Mouse (Mus musculus) bone marrow, adult 2 months (tissue): ENCODE measurements around the gene Pcgf2. TPM values are rescaled to one million over a fixed set of nuclear protein-coding genes. Genes with fewer than 3 reads are reported as not detected.

Experiments
- H3K27ac ChIP-seq: fragments of 200-500 bp; 2 replicates; pipeline ENCODE4 v1.5.1; 2012; ENCODE audit warnings: low read depth, mild to moderate bottlenecking, control low read depth, inconsistent platforms, low read length; ENCODE audit not compliant: control insufficient read depth, poor library complexity, insufficient read depth
- H3K4me1 ChIP-seq: fragments of 200-500 bp; 2 replicates; pipeline ENCODE4 v1.6.1; 2011; ENCODE audit warnings: low read length; ENCODE audit not compliant: control insufficient read depth, insufficient read depth
- H3K4me3 ChIP-seq: fragments of 200-500 bp; replicated peaks from 2 replicates; pipeline ENCODE3; 2011; ENCODE audit warnings: mild to moderate bottlenecking, low read depth, low read length, control low read depth; ENCODE audit not compliant: control insufficient read depth
- CTCF ChIP-seq: fragments of 200-500 bp; IDR thresholded peaks from 2 replicates; pipeline ENCODE4 v1.5.1; 2011; ENCODE audit warnings: low read length, control low read depth; ENCODE audit not compliant: control insufficient read depth, insufficient read depth
- POLR2A ChIP-seq: fragments of 200-500 bp; IDR thresholded peaks from 2 replicates; pipeline ENCODE4 v1.6.1; 2011; ENCODE audit warnings: low read depth, mild to moderate bottlenecking, control low read depth, low read length, borderline replicate concordance; ENCODE audit not compliant: control insufficient read depth
- WGBS: fragments of 180-500 bp; shearing (Covaris S2); methylation state at CpG from one replicate; pipeline ENCODE4 v1.1.7; 2018; 5-methylcytosine and 5-hydroxymethylcytosine counted together
- polyA plus RNA-seq: library from polyadenylated mRNA; stranded (reverse); fragments of >200 nt; gene quantifications from 2 replicates; pipeline ENCODE4 v1.2.4, GENCODE M21; 2011; ENCODE audit warnings: low replicate concordance; ENCODE audit not compliant: missing spikeins, insufficient read depth, insufficient read length

The Pcgf2 gene
- polyA plus RNA-seq, 1 experiment = 10.7 TPM

GRCm38 (mm10) chr11:97644834-97645233 lies 55.5 kb downstream of the Pcgf2 start:
- no peak overlapping the region for H3K4me3 ChIP-seq
- peak; percentile 75 for TF ChIP-seq CTCF
- no peak for TF ChIP-seq POLR2A
- WGBS = 7% methylated on average over 6 of the region's 6 CpGs
- H3K27ac ChIP-seq = no peak overlapping the region
- no peaks in the 10 kb centered on the region; the same call in 1 of the 2 replicates for H3K4me1 ChIP-seq

GRCm38 (mm10) chr11:97643380-97644055 lies 56.8 kb downstream of the Pcgf2 start:
- no peak for TF ChIP-seq CTCF
- TF ChIP-seq POLR2A = no peak
- 82% methylated on average over 8 of the region's 8 CpGs for WGBS

DNA sequence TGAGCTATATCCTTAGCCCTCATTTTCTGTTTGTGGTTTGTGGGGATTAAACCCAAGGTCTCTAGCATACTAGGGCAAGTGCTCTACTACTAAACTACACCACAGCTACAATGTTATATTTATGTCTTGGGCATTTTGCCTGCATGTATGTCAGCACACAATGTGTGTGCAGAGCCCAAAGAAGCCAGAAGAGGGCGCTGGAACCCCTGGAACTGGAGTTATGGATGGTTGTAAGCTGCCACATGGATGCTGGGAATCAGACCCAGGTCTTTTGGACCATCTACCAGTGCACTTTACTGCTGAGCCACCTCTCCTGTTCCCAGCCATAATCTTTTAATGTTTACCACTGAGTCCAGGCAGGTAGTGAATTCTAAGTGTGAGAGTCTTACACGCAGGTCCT lies 57.6 kb downstream of the Pcgf2 start:
- WGBS = 45% methylated on average over 2 of the region's 2 CpGs
- TF ChIP-seq POLR2A = no peak
- no peak for TF ChIP-seq CTCF

More at GRCm38 (mm10) chr11:97643380-97644055, 56.8 kb downstream of the Pcgf2 start:
- no peak overlapping the region for H3K4me3 ChIP-seq
- no peak overlapping the region for H3K27ac ChIP-seq
- no peaks in the 10 kb centered on the region; the same call in 1 of the 2 replicates for H3K4me1 ChIP-seq

DNA sequence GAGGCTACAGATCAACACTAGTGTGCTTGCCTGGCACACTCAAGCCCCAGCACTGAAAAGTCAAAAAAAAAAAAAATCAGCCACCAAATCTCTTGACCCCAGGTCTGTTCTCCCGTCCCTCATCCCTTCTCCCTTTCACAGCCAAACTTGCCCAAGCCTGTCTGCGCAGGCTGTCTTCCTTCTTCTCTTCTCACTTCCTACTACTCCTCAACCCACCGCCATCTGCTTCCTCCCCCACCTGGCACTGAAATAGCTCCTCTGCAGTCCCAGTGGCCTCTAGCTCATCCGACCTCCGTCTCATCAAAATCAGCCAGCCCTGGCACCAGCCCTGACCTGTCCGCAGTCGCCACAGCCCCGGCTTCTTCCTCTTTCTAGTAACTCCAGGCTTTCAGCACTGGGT lies 58.6 kb downstream of the Pcgf2 start:
- no peak overlapping the region for H3K27ac ChIP-seq
- no peaks in the 10 kb centered on the region; the same call in 1 of the 2 replicates for H3K4me1 ChIP-seq
- 3% methylated on average over 8 of the region's 8 CpGs for WGBS
- TF ChIP-seq POLR2A (no peak), CTCF (no peak)
- no peak overlapping the region for H3K4me3 ChIP-seq

More for the DNA sequence above, 57.6 kb downstream of the Pcgf2 start:
- Histone ChIP-seq H3K27ac (no peak overlapping the region), H3K4me1 (no peaks in the 10 kb centered on the region; the same call in 1 of the 2 replicates), H3K4me3 (no peak overlapping the region)

Other genes starting within 250 kb of the Pcgf2 start
- gene 4933428G20Rik, start 200.2 kb downstream of the Pcgf2 start, polyA plus RNA-seq = not detected in 2 replicates
- 0.23 and 0.57 TPM in 2 replicates for gene Srcin1, start 124.3 kb downstream of the Pcgf2 start, polyA plus RNA-seq
- gene Epop, start 70.8 kb downstream of the Pcgf2 start, polyA plus RNA-seq = 0.41 and 6.1 TPM in 2 replicates
- 13.0 and 23.7 TPM in 2 replicates for gene Mllt6, start 37.1 kb downstream of the Pcgf2 start, polyA plus RNA-seq
- 29.3 and 76.0 TPM in 2 replicates for gene Cisd3, start 14.7 kb downstream of the Pcgf2 start, polyA plus RNA-seq
- 138 and 152 TPM in 2 replicates for gene Psmb3, start 2.9 kb upstream of the Pcgf2 start, polyA plus RNA-seq
- gene Pip4k2b, start 44.2 kb upstream of the Pcgf2 start, polyA plus RNA-seq = 9.5 and 11.7 TPM in 2 replicates
- 10.4 and 11.7 TPM in 2 replicates for gene Cwc25, start 66.1 kb upstream of the Pcgf2 start, polyA plus RNA-seq
- not detected in 2 replicates for gene 1700001P01Rik, start 75.4 kb upstream of the Pcgf2 start, polyA plus RNA-seq
- 550 and 853 TPM in 2 replicates for gene Rpl23, start 81.9 kb upstream of the Pcgf2 start, polyA plus RNA-seq
- gene Lasp1, start 98.5 kb upstream of the Pcgf2 start, polyA plus RNA-seq = 48.1 and 99.2 TPM in 2 replicates
- not detected in 2 replicates for gene B230217C12Rik, start 140.3 kb upstream of the Pcgf2 start, polyA plus RNA-seq
- not detected in 2 replicates for gene Fbxo47, start 183.7 kb upstream of the Pcgf2 start, polyA plus RNA-seq